Mouse (Mus musculus) cerebellum, adult 9-11 months (tissue): ENCODE measurements around the gene Sult1d1.
"Not testable (repeated sequence)": the region's sequence is repeated elsewhere in the genome, so short reads cannot be mapped to it uniquely, and the experiment has no call there.

Experiments
- DNase-seq: peaks from one replicate; pipeline ENCODE4 v3.0.0; 2022

Sult1d1 gene

DNA sequence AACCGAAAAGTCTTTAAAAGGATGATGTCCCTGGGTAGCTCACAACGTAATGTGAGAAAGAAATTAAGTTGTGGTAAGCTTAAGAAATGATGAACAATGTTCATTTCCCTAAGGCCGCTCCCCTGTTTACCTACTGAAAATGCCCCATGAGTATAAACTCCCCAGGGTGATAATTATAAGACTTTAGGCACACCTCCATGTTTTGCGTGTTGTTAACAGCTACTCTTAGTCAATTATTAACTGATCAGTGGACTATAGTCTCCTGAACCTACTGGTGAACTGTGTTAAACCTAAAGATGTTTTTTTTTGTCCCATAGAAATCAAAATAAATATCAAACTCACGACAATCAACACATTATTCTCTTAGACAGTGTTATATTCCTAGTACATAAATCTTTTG is at the start of gene Sult1d1:
TSS of gene Sult1d1 (minus strand) at position 183 of the 400 bp plus-strand sequence.
- DNase-seq: no peak

DNA sequence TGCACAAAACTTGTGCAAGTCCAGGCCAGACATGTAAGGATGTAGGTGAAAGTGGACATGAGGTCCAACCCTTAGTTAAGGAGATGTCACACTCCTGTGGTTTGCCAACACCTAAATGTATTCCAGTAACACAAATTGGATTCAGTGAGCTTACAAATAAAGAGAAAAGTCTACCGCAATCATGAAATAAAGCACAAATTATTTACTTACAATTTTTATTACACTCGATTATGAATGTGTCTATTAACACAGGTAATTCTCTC is 46.2 kb upstream of the Sult1d1 start:
- no peak for DNase-seq

DNA sequence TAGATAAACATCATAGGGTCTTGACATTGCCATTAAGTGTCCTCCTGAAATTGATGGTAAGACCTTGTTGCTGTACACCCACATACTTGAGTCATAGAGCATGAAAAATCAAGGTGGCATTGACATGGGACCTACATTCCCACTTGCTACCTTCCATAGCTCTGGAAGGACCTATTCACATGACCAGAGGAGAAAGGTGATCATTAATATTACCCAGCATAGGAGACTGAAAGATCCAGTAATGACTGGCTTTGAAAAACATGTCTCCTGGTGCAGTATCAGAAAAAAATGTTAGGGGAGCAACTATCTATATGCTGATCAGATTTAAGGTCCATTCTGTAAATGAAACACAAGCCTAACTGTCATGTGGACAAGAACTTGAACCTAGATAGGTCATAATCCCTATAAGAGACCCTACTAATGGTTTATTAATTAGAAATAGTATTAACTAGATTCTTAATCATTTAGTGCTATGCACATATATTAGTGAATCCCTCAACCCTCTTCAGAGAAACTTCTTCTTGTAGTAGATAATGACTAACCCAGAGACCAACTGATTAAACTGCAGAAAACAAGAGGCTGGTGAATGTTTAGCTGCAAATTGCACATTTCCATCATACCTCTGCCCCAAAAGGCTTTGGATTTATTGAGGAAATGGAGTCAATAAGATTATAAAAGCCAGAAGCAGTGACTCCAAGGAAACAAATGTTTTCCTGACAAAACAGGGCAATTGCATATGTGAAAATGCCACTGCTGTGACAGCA is 45.7 kb upstream of the Sult1d1 start:
- no peak for DNase-seq

DNA sequence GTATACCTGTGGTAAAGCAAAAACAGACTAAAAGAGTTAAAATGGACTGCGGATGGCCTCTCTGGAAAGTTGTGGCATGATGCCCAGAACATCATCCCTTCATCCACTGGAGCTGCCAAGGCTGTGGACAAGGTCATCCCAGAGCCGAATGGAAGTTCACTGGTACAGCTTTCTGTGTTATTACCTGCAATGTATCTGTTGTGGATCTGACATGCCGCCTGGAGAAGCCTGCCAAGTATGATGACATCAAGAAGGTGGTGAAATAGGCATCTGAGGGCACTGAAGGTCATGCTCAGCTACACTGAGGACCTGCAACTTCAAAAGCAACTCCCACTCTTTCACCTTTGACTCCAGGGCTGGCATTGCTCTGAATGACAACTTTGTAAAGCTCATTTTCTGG is 32.2 kb upstream of the Sult1d1 start:
- DNase-seq: no peak

DNA sequence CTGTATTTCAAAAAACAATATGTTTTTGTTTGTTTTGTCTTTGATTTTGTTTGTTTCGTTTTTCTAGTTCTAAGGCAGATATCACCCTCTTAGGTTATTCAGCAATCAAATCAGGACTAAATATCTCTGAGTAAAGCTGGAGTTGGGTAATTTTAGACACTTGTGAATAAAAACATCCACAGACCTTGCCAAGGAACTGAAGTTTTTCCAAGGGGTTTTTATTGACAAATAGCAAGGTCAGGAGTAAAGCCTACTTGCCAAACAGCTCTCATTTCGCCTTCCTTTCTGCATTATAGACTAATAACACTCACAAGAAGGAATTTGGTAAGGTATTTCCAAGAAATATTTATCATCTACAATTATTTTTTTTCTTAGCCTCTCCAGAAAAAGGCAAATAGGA is 29.1 kb upstream of the Sult1d1 start:
- DNase-seq: no peak

DNA sequence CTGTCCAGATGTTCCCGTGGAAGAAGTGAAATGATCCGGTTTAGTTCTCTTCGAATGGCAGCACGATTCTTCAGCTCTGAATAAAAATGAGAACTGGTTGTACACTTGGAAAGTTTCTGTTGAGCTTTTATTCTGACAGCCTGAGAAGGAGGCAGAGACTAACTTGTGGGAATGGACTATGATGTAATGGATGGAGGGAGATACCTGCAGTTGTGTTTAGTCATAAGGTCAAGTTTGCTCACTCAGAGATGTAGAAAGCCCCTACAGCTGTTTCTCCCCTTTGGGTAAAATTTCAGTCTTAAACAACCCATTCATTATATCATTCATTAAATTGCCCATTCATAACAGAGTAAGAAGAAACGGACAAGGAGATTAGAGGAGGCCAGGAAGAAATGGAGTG is 22.7 kb upstream of the Sult1d1 start, which contains the start of gene Sult1e1:
TSS of gene Sult1e1 (minus strand) at position 101 of the 400 bp plus-strand sequence.
- DNase-seq: no peak

DNA sequence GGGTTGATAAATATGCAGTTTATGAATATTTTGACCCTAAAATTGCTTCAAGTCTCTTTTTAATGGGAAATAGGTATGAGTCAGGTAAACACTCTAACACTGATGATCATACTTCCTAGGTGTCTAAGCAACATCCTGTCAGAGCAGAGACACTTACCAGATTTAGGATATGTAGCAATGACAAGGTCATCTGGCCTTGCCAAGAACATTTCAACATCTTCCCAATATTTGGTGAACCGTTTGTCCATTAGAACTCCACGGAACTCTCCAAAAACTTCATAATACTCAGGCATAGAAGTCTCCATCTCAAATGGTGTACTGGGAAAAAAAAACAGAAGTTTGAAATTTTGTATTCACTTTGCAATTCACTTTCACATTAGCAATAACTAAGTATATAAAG is 21.1 kb upstream of the Sult1d1 start:
- DNase-seq: no peak

DNA sequence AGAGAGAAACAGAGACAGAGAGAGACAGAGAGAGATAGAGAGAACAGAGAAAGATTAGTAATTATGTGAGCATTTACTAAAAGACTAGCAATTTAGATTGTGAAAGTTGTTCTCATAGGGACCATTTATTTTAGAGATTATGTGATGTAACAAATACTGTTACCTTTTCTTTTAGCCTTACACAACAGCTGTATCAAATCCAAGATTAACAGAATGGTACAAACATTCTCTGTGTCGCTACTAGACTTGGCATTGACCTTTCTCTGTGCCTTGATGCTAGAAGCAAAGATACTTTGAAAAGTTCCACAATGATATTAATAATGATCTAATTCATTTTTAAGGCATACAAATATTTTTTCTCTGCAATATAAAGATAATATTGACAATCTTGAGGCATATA is 11.6 kb upstream of the Sult1d1 start:
- DNase-seq: no peak

DNA sequence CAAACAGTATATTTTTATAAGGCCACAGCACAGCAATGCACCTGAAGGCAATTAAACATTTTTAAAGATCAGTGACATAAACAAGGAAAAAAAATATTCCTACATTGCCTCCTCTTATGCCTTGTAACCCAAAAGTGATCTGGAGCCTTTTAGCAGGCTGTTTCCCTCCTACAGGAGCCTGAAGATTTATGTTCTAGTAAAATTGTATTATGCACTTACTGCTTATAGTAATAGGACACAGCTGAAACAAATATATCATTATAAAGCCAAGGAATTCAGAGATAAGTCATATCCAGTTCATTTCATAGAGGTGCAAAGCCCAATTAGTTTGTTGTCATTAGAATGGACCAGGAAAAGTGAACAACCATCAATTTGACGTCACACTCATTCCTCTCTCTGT is 5.3 kb upstream of the Sult1d1 start:
- no peak for DNase-seq

DNA sequence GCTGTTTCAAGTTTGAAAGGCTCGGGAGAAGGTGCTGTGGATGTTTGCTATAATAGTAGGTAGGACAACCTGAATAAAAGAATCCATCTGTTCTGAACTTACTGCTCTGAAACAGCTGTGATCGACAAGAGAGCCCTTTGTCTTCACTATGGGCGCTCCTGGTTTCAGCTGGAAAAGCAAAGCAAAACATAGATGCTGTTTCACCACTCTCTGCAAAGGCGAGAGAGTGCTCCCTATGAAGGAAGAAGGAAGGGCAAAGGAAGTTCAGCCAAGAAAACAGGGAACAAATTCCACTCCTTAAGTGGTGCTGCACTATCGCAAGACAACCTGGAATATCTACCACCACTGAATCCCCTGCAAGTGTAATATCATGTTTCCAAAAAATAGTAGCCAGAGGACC is 4.7 kb upstream of the Sult1d1 start:
- no peak for DNase-seq

DNA sequence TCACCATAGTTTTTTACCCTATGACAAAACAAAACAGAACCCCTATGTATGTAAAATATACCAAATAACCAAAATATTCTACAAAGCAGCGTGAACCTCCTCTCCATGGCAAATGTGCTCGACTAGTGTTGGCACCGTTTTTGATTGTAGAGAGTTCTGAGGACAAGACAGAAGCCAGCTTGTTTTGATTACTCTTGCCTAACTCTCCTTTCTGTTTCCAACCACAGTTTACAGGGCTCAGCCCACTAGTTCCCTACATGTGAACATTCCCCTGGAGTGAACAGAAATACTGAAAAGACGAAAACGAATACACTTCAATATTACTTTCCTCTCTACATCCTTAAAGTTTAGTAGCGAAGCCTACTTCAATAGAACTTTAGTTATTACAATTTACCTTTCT is 4.0 kb upstream of the Sult1d1 start:
- no peak for DNase-seq

DNA sequence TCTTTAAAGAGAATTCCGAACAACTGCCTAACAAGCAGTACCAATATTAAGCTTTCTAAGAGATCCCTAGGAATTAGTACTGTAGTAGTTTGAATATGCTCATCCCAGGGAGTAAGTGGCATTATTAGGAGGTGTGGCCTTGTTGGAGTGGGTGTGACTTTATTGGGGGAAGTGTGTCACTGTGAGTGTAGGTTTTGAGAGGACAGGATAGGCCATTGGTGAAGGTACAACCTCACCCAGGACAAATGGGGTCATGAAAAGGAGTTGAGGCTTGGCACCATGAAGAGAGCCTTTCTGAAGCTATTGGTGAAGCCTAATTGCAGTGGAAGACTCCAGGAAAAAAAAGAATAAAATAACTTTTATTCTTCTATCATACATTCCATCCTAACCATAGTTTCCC is 1.5 kb downstream of the Sult1d1 start:
- no peak for DNase-seq

DNA sequence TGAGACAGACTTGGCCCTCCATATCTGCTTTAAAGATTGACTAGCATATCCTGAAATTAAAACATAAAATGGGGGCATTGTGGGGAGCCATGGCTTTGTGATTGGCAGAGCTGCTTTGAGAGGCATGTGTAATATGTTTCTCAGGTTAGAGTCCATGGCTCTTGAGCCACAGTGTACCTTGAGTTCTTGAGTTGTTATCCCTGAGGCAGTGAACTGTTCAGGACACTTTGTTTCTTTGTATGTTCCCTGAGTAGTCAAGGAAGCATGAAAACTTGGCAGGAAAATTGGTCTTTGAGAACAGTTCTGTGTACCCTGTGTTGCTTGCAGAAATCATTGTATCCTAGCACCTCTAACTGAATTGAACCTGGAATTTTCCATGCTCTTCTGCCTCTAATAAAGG is 5.9 kb downstream of the Sult1d1 start:
- DNase-seq: no peak

DNA sequence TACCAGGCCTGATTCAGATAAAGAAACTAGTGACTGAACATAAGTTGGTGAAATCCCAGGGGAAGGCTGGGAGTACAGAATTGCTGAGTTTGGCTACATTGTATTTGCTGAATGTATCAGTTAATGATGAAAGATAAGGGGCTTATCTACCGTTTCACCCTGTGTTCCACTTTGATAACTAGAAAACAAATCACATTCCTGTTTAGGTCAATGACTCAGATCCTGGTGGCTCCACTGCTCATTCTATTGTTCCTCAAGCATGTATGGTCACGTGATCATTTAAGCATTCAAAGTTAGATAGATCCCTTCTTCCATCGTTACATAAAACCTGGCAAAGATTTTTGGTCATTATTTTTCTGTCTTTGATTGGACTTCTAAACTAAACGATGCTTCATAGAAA is 6.3 kb downstream of the Sult1d1 start:
- no peak for DNase-seq

DNA sequence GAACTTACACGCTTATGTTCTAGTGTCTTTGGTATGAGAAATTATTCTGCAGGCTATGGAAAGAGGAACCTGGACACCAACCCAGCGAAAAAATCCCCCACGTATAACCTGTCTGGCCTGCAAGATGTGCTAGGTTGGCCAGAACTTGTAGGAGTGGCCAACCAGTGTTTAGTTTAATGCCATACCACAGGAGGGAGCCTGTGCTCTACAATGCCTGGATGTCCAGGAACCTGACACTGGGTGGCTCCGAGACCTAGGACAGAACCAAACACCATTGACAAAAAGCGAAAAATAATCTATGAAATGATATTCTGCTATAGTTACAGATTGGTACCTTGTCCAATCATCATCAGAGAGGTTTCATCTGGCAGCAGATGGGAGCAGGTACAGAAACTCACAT is 8.7 kb downstream of the Sult1d1 start:
- DNase-seq: no peak

DNA sequence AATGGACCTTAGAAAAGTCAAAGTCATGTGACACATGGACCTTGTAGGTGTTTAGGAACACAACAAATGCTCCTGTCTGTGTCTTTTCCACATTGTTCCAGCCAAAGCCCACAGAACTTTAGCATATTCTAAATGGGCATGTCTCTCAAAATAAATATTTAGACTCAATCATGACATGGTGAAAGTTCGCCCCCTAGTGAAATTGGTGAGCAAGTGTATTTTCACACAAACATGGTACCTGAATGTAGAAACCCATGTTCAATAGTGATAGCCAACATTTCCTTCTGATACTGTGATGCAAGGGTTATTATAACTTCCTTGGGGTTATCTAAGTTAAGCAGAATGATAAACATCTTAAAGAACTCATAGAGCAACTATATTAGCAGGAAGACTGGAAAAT is 17.9 kb downstream of the Sult1d1 start:
- no peak for DNase-seq

DNA sequence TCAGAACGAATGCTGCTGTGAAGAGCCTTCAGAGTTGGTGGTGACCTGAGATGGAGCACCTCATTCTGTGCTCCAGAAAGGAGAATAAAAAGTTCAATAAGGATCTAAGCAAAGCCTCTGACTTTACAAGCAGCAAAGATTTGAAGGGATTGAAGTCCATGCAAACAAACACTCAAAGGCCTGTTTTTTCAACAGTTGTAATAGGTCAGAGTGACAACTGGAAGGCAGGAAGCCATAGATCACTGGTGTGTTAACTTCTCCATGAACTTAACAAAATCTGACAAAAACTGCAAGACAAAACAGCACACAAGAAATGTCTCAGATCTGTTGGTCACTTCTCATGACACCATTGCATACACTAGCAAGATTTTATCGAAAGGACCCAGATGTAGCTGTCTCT is 30.7 kb downstream of the Sult1d1 start, which contains the start of gene Sult1b1:
TSS of gene Sult1b1 (minus strand) at position 85 of the 400 bp plus-strand sequence.
- DNase-seq: no peak

DNA sequence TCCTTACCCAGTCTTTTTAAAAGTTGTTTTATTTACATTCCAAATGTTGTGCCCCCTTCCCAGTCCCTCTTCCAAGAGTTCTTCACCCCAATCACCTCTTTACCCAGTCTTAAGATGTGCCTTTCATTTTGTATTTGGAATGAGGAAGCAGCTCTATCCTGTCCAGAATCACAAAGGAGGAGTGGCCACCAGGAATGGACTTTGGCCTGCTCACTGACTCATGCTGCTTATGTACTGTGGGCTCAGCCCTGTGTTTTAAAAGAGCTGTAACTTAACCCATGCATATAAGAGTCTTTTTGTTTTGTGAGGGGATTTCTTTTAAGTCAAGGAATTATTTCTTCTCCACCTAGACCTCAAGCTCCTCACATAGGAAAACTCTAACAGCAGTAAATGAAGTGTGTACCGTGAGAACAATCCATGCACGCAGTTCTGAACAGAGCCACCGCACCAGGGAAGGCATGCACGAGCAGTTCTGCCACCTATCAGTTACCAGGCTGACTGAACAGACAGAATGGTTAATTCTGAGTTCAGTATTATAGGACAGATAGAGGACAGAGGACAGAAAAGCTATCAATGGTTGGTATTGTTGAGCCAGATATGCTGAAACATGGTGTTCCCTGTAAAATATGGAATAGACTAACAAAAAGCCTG is 32.7 kb downstream of the Sult1d1 start:
- DNase-seq: no peak

DNA sequence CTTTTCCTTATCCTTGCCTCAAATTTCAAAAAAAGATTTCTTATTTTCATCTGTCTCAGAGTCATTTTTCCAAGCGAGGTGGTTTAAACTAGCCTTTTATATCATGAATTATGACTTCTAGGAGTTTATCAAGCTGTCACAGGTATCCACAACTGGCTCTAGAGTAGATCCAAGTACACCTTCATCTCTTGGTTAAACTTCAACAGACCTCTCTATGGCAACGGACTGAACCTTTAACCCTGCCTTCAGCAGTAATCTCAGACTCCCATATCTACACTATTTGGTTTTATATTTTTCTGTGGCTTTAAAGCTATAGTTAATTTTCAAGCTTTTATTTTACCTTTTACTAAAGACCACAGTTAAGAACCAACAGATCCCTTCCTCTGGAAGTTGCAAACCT is 36.5 kb downstream of the Sult1d1 start:
- no peak for DNase-seq

DNA sequence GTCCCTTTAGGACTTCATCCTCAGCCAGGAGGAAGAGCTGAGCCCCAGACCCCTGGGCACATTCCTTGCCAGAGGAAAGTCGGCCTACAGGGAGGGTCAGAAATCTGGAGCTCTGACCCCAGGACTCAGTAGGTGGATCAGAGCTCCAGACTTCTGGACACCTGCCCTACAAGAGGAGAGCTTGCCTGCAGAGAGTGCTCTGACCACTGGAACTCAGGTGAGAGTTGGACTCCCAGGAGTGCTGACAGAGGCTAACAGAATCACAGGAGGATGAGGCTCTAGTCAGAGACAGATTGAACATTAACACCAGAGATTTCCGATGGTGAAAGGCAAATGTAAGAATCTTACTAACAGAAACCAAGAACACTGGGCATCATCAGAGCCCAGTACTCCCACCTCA is 45.3 kb downstream of the Sult1d1 start:
- not testable (repeated sequence) for DNase-seq

DNA sequence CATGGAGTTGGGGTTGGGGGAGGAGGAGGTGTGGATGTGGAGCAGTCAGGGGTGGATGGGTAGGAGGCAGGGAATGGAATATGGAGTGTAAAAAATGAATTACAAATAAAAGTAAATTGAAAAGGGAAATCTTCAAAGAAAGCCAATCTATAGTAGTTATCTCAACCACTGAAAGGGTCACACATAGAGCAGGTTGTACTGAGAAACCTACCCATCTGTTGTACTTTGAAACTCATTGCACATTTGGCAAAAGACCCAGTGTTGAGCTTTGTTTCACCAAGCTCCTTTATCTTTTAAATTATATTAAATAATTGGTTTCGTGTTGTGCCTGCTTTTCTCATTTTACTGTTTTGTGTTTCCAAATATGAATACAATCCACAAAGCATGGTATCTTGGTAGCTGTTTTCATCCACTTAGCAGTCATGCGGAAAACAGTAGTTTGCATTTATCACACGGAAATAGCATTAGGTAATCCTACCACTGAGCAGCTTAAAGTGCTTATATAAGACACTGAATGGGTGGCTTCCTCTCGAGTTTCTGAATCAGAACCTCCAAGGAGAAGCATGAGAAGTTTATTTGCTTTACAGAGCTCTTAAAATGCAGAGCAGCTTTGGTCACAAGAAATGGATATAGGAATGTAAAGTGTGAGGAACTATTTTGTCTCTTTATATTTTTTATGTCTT is 62.9 kb downstream of the Sult1d1 start:
- DNase-seq: no peak
